Mouse (Mus musculus) neural tube, embryonic 12.5 days (tissue): Measurements from ENCODE around the gene Vps4a. TPM values are rescaled to one million over a fixed set of nuclear protein-coding genes. Genes with fewer than 3 reads are reported as not detected.

Experiments used
- polyA plus RNA-seq: library from polyadenylated mRNA; unstranded; fragments of >200 nt; fragmentation: Nextera tagmentation; extraction: Ambion mirVana; gene quantifications from 2 replicates; pipeline ENCODE4 v1.2.1, GENCODE M21; 2016

Vps4a gene
- polyA plus RNA-seq, 1 experiment from 2014 or later: 109 TPM

Other genes starting within 250 kb of the Vps4a start
- 0.23 and 0.27 TPM in 2 replicates for gene Has3, start 161.0 kb upstream of the Vps4a start, polyA plus RNA-seq
- gene Utp4, start 137.6 kb upstream of the Vps4a start, polyA plus RNA-seq: 48.5 and 53.4 TPM in 2 replicates
- gene Sntb2, start 95.5 kb upstream of the Vps4a start, polyA plus RNA-seq: 9.6 TPM in 2 replicates
- 43.0 and 43.9 TPM in 2 replicates for gene Pdf, start 17.4 kb downstream of the Vps4a start, polyA plus RNA-seq
- gene Cog8, start 25.5 kb downstream of the Vps4a start, polyA plus RNA-seq: 47.1 and 51.3 TPM in 2 replicates
- 67.4 and 75.7 TPM in 2 replicates for gene Nip7, start 25.7 kb downstream of the Vps4a start, polyA plus RNA-seq
- not detected in 2 replicates for gene Tmed6, start 34.4 kb downstream of the Vps4a start, polyA plus RNA-seq
- gene Terf2, start 65.3 kb downstream of the Vps4a start, polyA plus RNA-seq: 20.6 and 21.3 TPM in 2 replicates
- 124 and 132 TPM in 2 replicates for gene Cyb5b, start 119.4 kb downstream of the Vps4a start, polyA plus RNA-seq